Mouse (Mus musculus): ENCODE data around the gene Slc7a5.

- TF ChIP-seq CTCF (conservative IDR thresholded peaks at IDR 0.05; ENCODE audit: insufficient read depth, insufficient read length, low read depth, low read length) (no peak), POLR2A (IDR thresholded peaks at IDR 0.05; ENCODE audit: low read depth, low read length) (no peak)
Measured at GRCm38 (mm10) chr8:121856071-121856746, 51.3 kb downstream of the Slc7a5 start.
